Mouse (Mus musculus) left cerebral cortex, adult 11 months (tissue): ENCODE results near the gene Trim7.
"Not testable (repeated sequence)": the region's sequence is repeated elsewhere in the genome, so short reads cannot be mapped to it uniquely, and the experiment has no call there.

Experiments used
- DNase-seq: peaks from one replicate; pipeline ENCODE4 v3.0.0; 2022; ENCODE audit warnings: low spot score

Gene Trim7

DNA sequence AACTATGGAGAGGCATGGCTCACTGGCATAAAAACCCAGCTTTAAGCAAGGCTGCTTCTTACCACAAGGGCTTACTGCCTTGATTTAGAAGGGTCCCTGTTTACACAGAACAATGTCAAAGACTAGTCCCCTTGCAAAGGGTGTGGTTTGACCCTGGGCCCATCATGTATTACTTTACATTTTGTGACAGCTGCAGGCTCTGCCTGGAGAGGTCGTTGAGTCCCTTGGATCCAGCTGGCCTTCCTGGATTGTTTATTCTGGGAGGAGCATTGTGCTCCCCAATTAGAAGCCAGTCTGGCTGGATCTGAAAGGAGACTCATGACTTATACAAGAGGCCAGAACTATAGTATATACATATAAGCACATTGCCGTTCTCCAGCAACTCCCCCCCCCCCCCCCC, 24.3 kb downstream of the Trim7 start:
- DNase-seq = no peak

DNA sequence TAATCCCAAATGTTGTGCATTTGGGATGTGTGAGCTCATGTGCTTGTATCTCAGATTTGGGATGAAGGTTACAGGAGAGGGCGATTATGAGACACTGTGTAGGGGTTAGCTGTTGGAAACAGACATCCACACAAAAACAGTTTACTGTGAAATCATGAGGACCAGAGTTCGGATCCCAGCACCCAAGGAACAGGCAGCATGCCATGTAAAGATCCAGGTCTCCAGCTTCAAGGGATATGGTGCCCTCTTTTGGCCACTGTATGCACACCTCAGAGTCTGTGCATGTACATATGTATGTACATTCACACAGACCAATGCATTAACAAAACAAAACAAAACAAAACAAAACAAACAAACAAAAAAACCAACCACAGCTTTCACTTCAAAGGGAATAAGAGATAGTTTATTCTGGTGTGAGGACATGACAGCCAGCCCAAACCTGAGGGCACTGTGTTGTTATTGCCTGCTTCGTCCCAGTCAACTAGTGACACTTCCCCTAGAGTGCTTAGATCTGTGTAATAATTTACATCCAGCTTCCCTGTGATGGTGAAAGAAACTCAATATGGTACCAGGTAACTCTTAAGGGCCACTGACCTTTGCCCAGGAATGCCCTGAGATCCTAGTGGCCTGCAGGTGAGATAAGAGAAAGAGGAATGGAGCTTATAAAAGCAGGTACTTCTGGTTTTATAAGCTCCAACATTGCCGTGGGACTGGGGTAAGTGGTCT, 25.5 kb downstream of the Trim7 start:
- DNase-seq = no peak

DNA sequence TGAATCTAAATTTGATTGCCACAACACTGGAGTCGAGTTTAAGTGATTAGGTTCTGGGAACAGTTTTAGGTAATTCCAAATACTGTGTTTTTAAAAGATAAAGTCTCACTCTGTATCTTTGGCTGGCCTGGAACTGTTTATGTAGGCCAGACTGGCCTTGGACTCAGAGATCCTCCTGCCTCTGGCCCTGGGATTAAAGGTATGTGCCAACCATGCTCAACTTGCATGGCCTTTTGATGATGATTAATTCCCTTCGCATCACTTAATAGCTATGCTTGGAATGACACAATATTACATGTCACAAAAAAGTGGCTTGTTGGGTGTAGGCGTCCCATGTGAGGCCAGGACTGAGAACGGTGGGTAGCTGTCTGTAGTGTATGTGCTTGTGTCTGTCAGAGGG, 26.2 kb downstream of the Trim7 start:
- DNase-seq = no peak

DNA sequence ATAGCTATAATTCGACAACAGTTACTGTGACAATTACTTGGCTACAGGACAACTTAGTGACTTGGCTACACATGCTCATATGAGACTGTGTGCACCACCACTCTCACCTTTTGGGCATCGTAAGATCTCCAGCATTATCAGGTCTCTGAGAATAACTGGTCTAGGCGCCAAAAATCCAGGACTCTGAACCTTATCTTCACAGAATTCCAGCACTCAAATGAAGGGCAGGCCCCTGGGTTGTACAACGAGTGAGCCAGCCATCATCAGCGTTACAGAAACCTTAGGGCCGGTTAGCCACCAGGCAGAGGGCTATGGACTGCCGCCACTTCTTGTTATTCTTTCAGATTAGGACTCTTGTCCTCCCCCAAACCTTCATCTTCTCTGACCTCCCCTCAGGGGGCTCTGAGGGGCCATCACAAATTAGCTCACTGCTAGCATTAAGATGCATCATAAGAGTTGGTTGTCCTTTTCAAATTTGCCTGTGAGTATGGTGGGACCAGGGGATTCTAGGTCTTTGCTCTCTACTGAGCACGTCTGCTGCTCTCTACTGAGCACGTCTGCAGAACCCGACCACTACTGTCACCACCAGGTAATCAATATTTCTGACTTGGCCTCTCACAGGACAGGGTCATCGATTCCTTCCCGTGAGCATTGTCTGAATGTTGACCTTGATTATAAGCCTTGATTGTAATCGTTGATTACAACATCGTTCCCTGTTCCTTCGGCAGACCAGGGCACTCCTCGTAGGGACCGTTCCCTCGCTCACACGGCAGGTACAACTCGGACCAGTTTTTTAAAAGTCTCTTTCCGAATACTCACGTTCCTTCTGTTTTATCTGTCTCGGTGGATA, 26.9 kb downstream of the Trim7 start:
- DNase-seq = no peak

DNA sequence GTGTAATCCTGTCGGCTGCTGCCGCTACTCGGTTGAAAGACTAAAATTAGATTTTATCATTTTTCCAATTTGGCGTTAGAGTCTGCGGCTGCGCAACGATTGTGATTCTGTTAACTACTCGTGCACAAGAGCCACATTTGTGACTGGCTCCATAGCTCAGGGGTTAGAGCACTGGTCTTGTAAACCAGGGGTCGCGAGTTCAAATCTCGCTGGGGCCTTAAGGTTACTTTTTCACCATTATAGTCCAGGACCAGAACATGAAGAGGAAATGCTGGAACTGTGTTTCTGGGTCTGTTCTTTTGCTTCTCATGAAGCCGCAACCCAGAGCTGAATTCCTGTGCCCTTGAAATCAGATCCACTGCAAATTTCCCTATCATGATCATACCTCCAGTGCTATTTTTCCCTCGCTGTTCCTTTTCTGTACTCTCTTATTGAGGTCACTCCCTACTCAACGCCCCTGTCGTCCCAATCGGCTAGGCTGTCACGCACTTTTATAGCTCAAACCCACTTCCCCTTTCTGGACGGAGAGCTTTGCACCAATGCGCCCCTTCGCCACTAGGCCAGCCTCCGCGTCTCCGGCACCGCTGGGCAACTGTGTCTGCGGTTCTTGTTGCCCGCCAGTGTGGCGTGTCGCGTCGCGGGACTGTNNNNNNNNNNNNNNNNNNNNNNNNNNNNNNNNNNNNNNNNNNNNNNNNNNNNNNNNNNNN, 27.7 kb downstream of the Trim7 start:
- DNase-seq = peak; percentile 85

DNA sequence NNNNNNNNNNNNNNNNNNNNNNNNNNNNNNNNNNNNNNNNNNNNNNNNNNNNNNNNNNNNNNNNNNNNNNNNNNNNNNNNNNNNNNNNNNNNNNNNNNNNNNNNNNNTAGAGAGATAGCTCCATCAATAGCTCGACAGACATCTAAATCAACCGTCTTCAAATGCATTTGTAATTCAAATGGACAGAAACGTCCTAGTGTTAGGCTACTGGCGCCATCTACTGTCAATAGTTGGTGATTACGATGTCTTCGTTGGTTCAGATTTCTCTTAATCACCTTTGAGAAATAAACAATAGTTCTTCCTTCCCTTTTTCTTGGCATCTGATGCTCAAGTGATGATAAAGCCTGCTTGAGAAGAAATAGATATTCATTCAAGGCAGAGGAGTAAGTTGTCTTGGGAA, 33.1 kb downstream of the Trim7 start:
- DNase-seq = peak; percentile 60

DNA sequence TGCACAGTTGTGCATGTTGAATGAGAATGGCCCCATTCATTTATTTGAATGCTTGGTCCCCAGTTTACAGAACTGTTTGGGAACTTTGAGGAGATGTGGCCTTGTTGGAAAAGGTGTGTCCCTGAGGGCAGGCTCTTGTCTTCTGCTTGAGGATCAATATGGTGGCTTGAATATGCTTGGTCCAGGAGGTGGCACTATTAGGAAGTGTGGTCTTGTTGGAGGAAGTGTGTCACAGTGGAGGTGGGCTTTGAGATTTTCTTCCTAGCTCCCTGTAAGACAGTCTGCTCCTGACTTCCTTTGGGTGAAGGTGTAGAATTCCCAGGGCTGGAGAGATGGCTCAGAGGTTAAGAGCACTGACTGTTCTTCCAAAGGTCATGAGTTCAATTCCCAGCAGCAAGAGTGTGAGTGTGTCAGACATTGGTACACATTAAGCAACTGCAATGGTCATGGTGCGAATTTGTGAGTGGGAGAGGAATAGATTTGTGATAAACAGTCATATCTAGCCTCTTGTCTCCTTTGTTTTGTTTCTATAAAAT, 36.9 kb downstream of the Trim7 start:
- no peak for DNase-seq

DNA sequence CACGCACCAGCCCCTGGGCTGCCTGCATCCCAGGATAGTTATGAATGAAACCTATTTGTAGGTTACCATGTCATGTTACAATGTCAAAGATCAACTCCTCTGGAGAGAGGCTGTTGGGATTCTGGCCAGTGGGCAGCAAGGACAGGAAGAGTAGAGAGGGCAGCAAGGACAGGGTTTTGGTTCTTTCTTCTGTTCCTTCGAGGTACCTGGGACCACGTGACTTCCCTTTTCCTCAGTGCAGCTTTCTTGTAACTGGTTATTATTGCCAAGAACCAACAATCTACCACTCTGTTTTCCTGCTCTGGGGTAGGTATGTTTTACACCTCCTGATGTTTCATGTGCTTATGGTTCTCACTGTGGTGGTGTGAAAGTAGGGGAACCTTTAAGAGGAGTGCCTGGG, 37.9 kb downstream of the Trim7 start:
- no peak for DNase-seq

DNA sequence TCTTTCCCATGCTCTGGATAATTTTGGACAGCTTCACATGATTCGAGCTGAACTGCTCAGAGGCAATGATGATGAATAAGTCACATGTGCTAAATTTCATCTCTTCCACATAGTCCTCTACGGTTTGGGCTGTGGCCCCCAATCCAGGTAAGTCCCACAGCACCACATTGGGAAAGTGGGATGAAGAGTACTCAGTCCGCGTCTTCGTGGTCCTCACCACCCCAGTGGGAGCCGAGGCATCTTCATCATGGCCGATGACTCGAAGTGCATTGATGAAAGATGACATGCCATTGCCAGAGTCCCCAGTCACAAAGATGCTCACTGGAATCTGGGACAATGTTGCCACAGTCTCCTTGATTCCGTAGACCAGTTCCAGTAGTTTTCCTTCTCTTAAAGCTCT, 40.5 kb downstream of the Trim7 start:
- DNase-seq = no peak

DNA sequence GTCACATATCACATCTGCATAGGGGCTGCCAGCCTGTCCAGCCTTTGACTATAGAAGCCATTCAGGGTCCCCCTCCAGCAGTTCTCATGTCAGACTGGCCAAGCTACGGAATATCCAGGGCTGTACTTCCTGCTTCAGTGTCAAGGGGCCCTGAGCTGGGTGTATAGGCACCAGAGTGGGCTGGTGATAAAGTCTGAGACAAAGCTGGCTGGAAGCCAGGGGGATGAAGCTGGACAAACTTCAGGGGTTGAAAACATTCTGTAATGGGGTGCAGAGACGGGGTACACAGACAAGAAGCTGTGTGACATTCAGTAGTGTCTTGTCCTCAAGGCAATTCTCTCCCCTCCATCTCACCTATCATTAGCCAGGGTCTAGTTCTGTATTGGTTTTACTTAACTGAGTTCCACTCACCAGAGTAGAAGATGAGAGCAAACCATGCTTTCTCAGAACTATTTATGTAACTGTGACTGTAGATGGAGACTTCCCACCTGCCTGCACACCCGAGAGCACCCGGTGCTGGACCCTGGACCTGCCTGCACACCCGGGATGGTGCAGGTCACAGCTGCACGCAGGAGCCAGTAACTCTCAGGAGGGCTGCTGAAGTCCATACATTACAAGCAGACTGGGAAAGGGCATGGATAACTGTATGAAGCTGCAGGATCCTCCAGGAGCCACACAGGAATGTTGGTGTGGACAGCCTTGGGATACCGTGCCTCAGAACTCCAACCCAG, 43.6 kb downstream of the Trim7 start:
- DNase-seq = no peak

DNA sequence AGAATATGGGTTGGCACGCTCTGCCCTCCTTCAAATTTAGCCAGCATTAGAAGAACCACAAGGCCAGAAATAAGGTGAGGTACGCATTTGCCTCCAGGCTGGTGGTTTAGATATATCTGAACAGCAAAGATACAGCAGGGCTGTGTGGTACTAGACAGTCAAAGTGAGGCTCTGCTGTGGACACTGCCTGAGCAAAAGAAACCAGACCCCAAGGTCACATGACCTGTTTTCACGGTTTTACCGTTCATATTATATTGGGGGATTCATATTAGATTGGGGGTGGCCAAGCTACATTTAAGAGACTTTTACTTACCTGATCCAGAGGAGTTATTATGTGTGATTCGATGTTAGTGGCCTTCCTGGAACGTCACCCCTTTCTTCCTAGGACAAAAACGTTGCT, 44.8 kb downstream of the Trim7 start:
- DNase-seq = no peak

DNA sequence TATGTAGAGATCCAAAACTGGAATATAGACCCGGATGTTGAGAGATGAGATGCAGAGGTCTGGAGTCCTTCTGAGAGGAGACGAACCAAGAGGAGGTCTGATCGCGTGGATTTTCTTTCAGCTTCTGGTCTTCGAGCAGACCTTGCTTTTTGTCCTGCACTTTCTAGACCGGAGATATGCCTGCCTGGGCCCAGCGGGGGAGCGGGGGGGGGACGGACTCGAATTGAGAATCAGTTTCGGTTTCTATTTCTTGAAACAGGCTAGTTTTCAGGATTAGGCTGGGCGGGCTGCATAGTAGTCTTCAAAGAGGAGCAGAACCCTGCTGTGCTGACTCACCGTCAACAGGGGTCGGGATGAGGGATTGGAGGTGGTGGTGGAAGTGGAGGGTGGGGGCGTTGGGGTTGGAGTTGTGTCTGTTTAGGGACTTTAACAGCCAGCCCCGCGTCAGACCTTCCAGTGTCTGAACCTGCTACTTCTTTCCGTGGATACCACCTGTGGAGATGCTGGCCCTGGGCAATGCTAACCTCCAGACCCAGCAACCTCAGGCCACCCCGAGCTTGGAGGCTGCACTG, 45.3 kb downstream of the Trim7 start, which contains the start of gene Irgm1:
Gene Irgm1 (minus strand): TSS at position 483 of the 572 bp plus-strand sequence.
- no peak for DNase-seq

DNA sequence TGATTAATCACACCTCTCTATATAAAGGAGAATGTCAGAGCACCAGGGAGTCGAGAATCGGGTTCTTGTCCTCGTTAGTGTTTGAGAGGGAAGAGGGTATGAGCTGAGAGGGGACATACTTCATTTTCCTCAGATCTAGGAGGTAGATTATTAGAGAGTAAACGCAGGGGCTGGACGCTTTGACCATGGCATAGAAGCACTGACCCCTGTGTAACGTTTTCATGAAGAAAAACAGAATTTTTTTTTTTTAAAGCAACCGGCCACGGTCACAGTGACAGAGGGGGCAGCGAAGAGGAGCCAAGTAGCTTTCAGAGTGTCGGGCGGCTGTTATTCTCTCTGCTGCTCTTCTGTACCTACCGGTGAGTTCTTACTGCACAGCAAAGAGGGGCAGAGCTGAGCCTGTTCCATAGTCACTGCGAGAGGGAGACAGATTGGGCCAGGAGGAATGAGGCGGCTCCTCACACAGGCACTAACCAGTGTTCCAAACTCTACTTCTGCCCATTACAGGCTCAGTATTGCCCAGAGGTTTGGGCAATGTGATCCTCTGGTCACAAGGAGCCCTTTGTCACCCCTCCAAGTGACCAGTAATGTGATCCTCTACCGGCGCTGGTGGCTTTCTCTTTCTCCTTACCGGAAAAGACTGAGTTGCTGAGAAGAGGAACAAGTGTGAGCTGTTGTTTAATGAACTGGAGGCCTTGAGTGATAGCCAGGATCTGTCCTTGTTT, 46.0 kb downstream of the Trim7 start:
- DNase-seq = no peak

DNA sequence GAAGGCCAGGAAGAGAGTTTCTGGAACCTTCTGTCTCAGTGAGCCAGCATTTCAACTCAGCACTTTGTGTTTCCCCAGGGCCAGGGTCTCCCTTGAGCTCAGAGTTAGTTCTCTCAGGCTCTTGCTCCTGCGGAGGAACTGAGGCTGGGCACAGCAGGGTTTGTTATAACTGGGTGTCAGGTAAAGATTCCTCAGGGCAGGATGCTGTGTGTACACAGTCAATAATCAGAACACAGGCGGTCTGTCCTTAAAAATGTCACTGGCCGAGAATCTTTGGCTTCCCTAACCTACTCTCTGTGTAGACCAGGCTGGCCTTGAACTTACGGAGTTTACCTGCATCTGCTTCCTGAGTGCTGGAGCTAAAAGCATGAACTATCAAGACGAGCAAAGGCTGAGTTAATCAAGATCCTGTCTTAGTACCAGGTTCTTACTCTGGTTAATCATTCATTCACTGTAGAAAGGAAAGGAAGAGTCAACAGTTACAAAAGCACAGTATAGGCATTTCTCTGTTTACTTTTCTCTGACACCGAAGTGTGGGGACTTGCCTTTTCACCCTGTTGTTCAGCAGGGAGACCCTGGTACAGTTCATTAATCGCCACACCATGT, 46.9 kb downstream of the Trim7 start:
- no peak for DNase-seq

DNA sequence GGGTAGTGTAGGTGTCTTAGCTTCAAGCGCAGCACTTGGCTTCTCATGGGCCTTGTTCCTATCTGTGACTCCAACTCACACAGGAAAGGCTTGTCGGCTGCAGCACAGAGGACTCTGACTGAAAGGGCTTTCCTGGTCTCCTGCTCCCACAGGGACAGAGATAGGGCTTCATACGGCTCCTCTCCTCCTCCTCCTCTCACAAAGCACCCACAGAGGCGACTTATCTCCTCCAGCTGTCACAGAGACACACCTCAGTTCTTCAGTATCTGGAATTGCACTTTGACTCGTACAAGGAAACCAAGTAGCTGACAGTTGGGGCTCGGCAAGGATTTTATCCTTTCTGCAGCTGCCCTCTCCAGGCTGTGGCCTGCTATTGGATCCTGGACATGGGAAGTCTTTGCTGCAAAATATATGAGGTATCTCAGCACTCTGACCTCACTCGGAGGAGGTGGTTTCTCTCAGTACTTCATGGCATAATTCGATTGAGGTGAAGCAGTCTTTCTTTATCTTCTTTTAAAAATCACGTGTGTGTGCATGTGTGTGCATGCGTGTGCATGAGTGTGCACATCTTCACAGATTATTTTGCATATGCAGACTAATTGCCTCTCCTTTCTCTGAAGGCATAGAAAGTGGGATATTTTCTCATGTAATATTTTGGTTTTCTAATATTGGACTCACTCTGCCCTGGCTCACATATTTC, 47.8 kb downstream of the Trim7 start:
- no peak for DNase-seq

DNA sequence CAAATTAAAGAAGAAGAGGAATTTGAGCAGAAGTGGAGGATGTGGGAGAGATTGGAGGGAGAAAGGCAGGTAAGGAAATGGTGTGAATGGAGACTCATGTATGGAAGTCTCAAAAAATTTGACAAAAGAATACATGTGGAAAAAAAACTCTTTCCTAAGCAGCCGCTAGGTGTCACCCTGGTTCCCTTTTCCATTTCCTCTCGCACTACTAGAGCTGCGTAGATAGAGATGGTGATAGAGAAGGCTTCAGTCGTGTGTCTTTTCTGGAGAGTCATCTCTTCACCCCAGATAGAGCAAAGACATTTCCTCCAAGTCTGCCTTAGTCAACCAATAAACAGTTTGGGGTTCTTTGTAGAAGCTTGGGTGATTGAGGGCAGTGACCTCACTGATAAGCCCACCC, 48.5 kb downstream of the Trim7 start:
- DNase-seq = no peak

DNA sequence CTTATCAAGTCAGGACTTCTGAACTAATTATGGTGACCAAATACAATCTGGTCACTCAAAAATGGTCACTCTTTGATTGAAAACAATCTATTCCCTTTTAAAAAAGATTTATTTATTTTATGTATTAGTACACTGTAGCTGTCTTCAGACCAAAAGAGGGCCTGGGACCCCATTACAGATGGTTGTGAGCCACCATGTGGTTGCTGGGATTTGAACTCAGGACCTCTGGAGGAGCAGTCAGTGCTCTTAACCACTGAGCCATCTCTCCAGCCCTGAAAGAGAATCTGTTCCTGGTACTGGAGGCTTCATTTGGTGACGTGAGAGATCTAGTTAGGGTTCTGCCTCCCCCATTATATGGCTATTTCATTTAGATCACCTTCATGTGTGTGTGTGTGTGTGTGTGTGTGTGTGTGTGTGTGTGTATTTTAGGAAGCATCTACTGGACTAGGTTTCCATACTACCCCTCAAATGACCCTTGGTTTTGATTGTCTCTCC, 49.5 kb downstream of the Trim7 start:
- not testable (repeated sequence) for DNase-seq

DNA sequence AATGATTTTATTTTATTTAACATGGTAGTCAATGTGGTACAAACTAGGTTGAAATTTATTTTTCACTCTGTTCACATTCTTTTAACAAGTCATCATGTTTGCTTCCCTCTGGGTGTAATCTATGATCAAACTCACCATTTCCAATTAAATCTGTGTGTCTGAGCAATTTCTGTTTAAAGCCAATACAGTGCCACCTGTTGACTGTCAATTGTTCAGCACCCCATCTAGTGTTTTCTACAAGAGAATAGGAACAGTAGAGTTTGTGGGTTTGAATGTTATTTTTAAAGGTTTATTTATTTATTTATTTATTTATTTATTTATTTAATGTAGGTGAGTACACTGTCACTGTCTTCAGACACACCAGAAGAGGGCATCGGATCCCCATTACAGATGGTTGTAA, 50.7 kb downstream of the Trim7 start:
- no peak for DNase-seq

DNA sequence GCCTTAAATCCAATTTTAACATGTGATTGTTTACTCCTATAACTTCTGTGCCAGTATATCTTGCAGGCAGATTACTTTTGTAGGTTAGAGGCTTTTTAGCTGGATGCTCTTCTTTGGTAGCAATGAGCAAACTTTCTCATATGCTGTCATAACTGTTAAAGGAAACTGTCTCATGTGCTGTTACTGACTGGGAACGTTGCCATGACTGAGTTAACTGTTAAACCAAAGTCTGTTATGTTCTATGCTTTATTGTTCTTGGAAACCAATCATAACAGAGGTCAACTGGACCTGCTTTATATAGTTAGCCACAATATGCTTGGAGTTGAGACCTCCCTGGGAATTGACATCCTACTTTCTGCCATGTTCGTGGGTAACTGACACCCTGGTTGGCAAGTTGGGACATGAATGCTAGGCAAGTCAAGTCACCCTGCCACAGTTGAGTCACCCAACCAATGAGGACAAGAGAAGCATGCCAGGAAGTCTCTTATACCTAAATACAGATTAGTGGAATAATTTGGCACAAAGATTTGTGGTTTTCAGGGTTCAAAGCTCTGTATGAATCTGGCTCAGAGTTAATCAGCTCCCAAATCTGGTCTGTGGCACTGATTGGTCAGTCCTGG, 73.0 kb downstream of the Trim7 start:
- no peak for DNase-seq
